Mouse (Mus musculus) urinary bladder, postnatal 25 days (tissue): ENCODE results near the gene Rbbp9.

Source experiments
- DNase-seq: peaks from one replicate; pipeline ENCODE4 v3.0.0; 2022; ENCODE audit warnings: low spot score

Gene Rbbp9

DNA sequence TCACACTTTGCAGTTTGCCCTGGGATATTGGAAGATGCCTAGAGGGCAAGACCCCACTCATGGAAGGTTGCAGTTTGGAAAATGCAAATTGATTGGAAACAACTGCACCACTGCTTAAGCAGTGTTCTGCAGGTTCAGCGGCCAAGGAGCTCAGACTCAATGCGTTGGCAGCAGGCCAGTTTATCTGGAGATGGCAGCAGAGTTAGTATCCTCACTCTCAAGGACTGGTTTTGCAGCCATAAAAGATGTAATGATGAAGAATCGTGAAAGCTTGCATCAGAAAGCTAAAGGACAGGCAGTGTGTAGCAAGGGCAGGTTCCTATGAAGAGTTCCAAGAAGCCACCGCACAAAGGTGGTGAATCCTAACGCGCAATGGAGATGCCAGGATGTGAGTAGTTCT, 48.5 kb downstream of the Rbbp9 start:
- no peak for DNase-seq
